Mouse (Mus musculus) midbrain, embryonic 11.5 days (tissue): Measurements from ENCODE around the gene Skap1. TPM values are rescaled to one million over a fixed set of nuclear protein-coding genes. Genes with fewer than 3 reads are reported as not detected.

Experiments
- ATAC-seq: fragments of 200-750 bp; cut with Nextera tagmentation; 2 replicates; pipeline ENCODE4 v1.8.0; 2017; ENCODE audit warnings: moderate TSS enrichment, moderate library complexity; ENCODE audit not compliant: low FRiP score
- DNase-seq: peaks from one replicate; pipeline ENCODE4 v3.0.0; 2015; ENCODE audit warnings: low spot score; ENCODE audit errors: missing footprints
- H3K27ac ChIP-seq: fragments of 300-500 bp; sonication (generic); 2 replicates; pipeline ENCODE4 v1.5.1; 2014; ENCODE audit warnings: low read depth, low read length
- H3K27me3 ChIP-seq: fragments of 300-500 bp; sonication (generic); 2 replicates; pipeline ENCODE4 v1.6.1; 2014; ENCODE audit warnings: mild to moderate bottlenecking, low read length, moderate library complexity, mixed read lengths; ENCODE audit not compliant: control insufficient read depth, insufficient read depth
- H3K36me3 ChIP-seq: fragments of 300-500 bp; sonication (generic); 2 replicates; pipeline ENCODE4 v1.6.1; 2014; ENCODE audit warnings: mild to moderate bottlenecking, low read length, moderate library complexity, mixed read lengths; ENCODE audit not compliant: control insufficient read depth, insufficient read depth
- H3K4me1 ChIP-seq: fragments of 300-500 bp; sonication (generic); 2 replicates; pipeline ENCODE4 v1.6.1; 2014; ENCODE audit warnings: low read length; ENCODE audit not compliant: control insufficient read depth, insufficient read depth
- H3K4me2 ChIP-seq: fragments of 300-500 bp; sonication (generic); 2 replicates; pipeline ENCODE4 v1.6.1; 2014; ENCODE audit warnings: mild to moderate bottlenecking, moderate library complexity
- H3K4me3 ChIP-seq: fragments of 300-500 bp; sonication (generic); 2 replicates; pipeline ENCODE4 v1.5.1; 2014; ENCODE audit warnings: low read depth, low read length
- H3K9ac ChIP-seq: fragments of 300-500 bp; sonication (generic); 2 replicates; pipeline ENCODE4 v1.6.1; 2014; ENCODE audit warnings: low read length
- H3K9me3 ChIP-seq: fragments of 300-500 bp; sonication (generic); 2 replicates; pipeline ENCODE4 v1.6.1; 2016; ENCODE audit warnings: low read length; ENCODE audit not compliant: control insufficient read depth
- WGBS: fragments of 180-500 bp; shearing (Covaris S2); extraction: QIAGEN DNeasy Blood & Tissue Kit; methylation state at CpG from one replicate; pipeline ENCODE4 v1.1.7; 2014; 5-methylcytosine and 5-hydroxymethylcytosine counted together
- polyA plus RNA-seq: library from polyadenylated mRNA; unstranded; fragments of >200 nt; fragmentation: Nextera tagmentation; extraction: Ambion mirVana; gene quantifications from 2 replicates; pipeline ENCODE4 v1.2.1, GENCODE M21; 2014

Skap1 gene
- polyA plus RNA-seq, 1 experiment from 2014 or later = 1.3 TPM

GRCm38 (mm10) chr11:96743000-96743399, 278.6 kb downstream of the Skap1 start:
- ATAC-seq = no peak
- H3K4me1 ChIP-seq = peaks cover 43% of the 10 kb centered on the region
- H3K27me3 ChIP-seq = no peaks in the 10 kb centered on the region
- 48% methylated on average over 11 of the region's 11 CpGs for WGBS
- no peak overlapping the region; the same call in 1 of the 2 replicates for H3K4me2 ChIP-seq
- no peak overlapping the region for H3K4me3 ChIP-seq
- peak overlapping the region; percentile 62; the same call in 1 of the 2 replicates for H3K27ac ChIP-seq
- H3K9ac ChIP-seq = no peak overlapping the region
- DNase-seq = no peak
- H3K36me3 ChIP-seq = no peaks in the 10 kb centered on the region
- H3K9me3 ChIP-seq = no peaks in the 10 kb centered on the region

- WGBS = 80% methylated on average over 4 of the region's 4 CpGs
Measured at GRCm38 (mm10) chr11:96743891-96744290, 279.5 kb downstream of the Skap1 start.

GRCm38 (mm10) chr11:96746648-96747047, 282.3 kb downstream of the Skap1 start:
- no peaks in the 10 kb centered on the region for H3K27me3 ChIP-seq
- no peaks in the 10 kb centered on the region for H3K9me3 ChIP-seq
- DNase-seq = no peak
- no peak overlapping the region for H3K27ac ChIP-seq
- ATAC-seq = no peak
- H3K9ac ChIP-seq = no peak overlapping the region
- peaks cover 24% of the 10 kb centered on the region for H3K4me1 ChIP-seq
- WGBS = 74% methylated on average over 6 of the region's 6 CpGs
- no peak overlapping the region for H3K4me3 ChIP-seq
- no peak overlapping the region for H3K4me2 ChIP-seq
- no peaks in the 10 kb centered on the region for H3K36me3 ChIP-seq

More at GRCm38 (mm10) chr11:96743891-96744290, 279.5 kb downstream of the Skap1 start:
- peaks cover 40% of the 10 kb centered on the region for H3K4me1 ChIP-seq
- no peak overlapping the region for H3K4me2 ChIP-seq
- H3K27me3 ChIP-seq = no peaks in the 10 kb centered on the region
- no peak overlapping the region for H3K9ac ChIP-seq
- ATAC-seq (no peak), DNase-seq (no peak)
- H3K27ac ChIP-seq = peak overlapping the region; percentile 62; the same call in 1 of the 2 replicates
- H3K36me3 ChIP-seq = no peaks in the 10 kb centered on the region
- no peaks in the 10 kb centered on the region for H3K9me3 ChIP-seq
- no peak overlapping the region for H3K4me3 ChIP-seq

GRCm38 (mm10) chr11:96747555-96747954, 283.2 kb downstream of the Skap1 start:
- Histone ChIP-seq H3K36me3 (no peaks in the 10 kb centered on the region), H3K27ac (no peak overlapping the region), H3K4me3 (no peak overlapping the region), H3K27me3 (no peaks in the 10 kb centered on the region), H3K9ac (no peak overlapping the region), H3K4me2 (no peak overlapping the region), H3K9me3 (no peaks in the 10 kb centered on the region), H3K4me1 (peaks cover 14% of the 10 kb centered on the region)
- WGBS = 30% methylated on average over 3 of the region's 3 CpGs
- no peak for DNase-seq
- no peak for ATAC-seq

- no peak overlapping the region for H3K9ac ChIP-seq
- no peaks in the 10 kb centered on the region for H3K36me3 ChIP-seq
- H3K9me3 ChIP-seq = no peaks in the 10 kb centered on the region
- no peaks in the 10 kb centered on the region for H3K27me3 ChIP-seq
- 98% methylated on average over 2 of the region's 2 CpGs for WGBS
- H3K4me3 ChIP-seq = no peak overlapping the region
- DNase-seq (no peak), ATAC-seq (no peak)
- no peak overlapping the region for H3K27ac ChIP-seq
- no peaks in the 10 kb centered on the region for H3K4me1 ChIP-seq
- no peak overlapping the region for H3K4me2 ChIP-seq
Measured at GRCm38 (mm10) chr11:96755298-96755697, 290.9 kb downstream of the Skap1 start.

GRCm38 (mm10) chr11:96757421-96757820, 293.0 kb downstream of the Skap1 start:
- H3K9me3 ChIP-seq = no peaks in the 10 kb centered on the region
- no peaks in the 10 kb centered on the region for H3K27me3 ChIP-seq
- ATAC-seq (no peak), DNase-seq (no peak)
- H3K36me3 ChIP-seq = no peaks in the 10 kb centered on the region
- WGBS = 63% methylated on average over 4 of the region's 4 CpGs
- no peak overlapping the region for H3K27ac ChIP-seq
- no peaks in the 10 kb centered on the region for H3K4me1 ChIP-seq
- H3K4me3 ChIP-seq = no peak overlapping the region
- H3K9ac ChIP-seq = no peak overlapping the region
- H3K4me2 ChIP-seq = no peak overlapping the region

- no peak overlapping the region for H3K4me2 ChIP-seq
- no peaks in the 10 kb centered on the region for H3K9me3 ChIP-seq
- DNase-seq (no peak), ATAC-seq (no peak)
- no peaks in the 10 kb centered on the region for H3K36me3 ChIP-seq
- 81% methylated on average over 5 of the region's 5 CpGs for WGBS
- H3K4me1 ChIP-seq = no peaks in the 10 kb centered on the region
- H3K27ac ChIP-seq = no peak overlapping the region
- no peak overlapping the region for H3K9ac ChIP-seq
- no peak overlapping the region for H3K4me3 ChIP-seq
- no peaks in the 10 kb centered on the region for H3K27me3 ChIP-seq
Measured at GRCm38 (mm10) chr11:96758402-96758801, 294.0 kb downstream of the Skap1 start.

GRCm38 (mm10) chr11:96760042-96760441, 295.6 kb downstream of the Skap1 start:
- WGBS = 52% methylated on average over 3 of the region's 3 CpGs
- Histone ChIP-seq H3K9ac (no peak overlapping the region), H3K27me3 (no peaks in the 10 kb centered on the region), H3K4me2 (no peak overlapping the region), H3K36me3 (no peaks in the 10 kb centered on the region), H3K4me1 (peaks cover 7% of the 10 kb centered on the region), H3K4me3 (no peak overlapping the region), H3K9me3 (no peaks in the 10 kb centered on the region), H3K27ac (no peak overlapping the region)
- no peak for ATAC-seq
- DNase-seq = peak; percentile 89

GRCm38 (mm10) chr11:96761984-96762383, 297.6 kb downstream of the Skap1 start:
- Histone ChIP-seq H3K4me1 (peaks cover 16% of the 10 kb centered on the region), H3K9me3 (no peaks in the 10 kb centered on the region), H3K27me3 (no peaks in the 10 kb centered on the region), H3K9ac (no peak overlapping the region), H3K4me3 (no peak overlapping the region), H3K4me2 (no peak overlapping the region), H3K36me3 (no peaks in the 10 kb centered on the region), H3K27ac (no peak overlapping the region)
- 77% methylated on average over 7 of the region's 7 CpGs for WGBS
- DNase-seq (no peak), ATAC-seq (no peak)
